Comparison of ENCODE assay signal across 20 mouse cellular contexts in the genomic region with DNA sequence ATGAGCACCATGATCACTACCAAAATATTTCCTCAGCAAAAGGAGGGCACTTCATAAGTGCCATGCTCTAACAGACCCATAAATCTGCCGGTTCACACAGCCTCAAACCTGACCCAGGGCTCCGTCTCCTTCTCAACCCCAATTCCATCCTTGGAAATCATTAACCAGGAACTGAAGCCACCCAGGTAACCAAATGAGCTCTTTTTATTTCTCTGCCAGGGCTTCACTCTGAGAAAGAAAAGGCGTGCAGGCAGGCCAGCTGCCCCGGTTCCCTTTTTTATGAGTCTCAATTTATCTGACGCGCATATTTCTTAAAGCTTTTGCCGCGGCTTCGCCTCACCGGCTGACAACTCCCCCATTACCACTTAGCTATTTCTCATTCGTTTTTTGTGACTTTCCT.
DNase-seq lines count a peak whose midpoint lies in the region; ATAC-seq and TF ChIP-seq lines count a peak whose summit lies in the region.
"Had no signal": no experiment of that assay in that cellular context is flagged by ENCODE, and none has a peak within 500 bp of the region (broad histone marks: within the 10 kb centered on the region; RNA-seq: fewer than 3 reads in every experiment).

No protein-coding gene starts in this region.

- H3K9me3 ChIP-seq in neural tube, embryonic 15.5 days (replicated peaks): no peaks in the 10 kb centered on the region
- no peaks in the 10 kb centered on the region for H3K9me3 ChIP-seq in forebrain, embryonic 15.5 days
- H3K9me3 ChIP-seq: embryonic facial prominence, embryonic 15.5 days; forebrain, embryonic 10.5 days; heart, embryonic 13.5 days; hindbrain, embryonic 15.5 days; limb, embryonic 13.5 days had no signal

- no peaks in the 10 kb centered on the region for H3K36me3 ChIP-seq in kidney, adult 2 months (ENCODE audit: control insufficient read depth, insufficient read depth, low read length)
- no peaks in the 10 kb centered on the region for H3K36me3 ChIP-seq in neural tube, embryonic 15.5 days
- H3K36me3 ChIP-seq in forebrain, embryonic 15.5 days: no peaks in the 10 kb centered on the region
- H3K36me3 ChIP-seq: embryonic facial prominence, embryonic 15.5 days; forebrain, embryonic 10.5 days; heart, embryonic 13.5 days; hindbrain, embryonic 15.5 days; limb, embryonic 13.5 days had no signal

- H3K4me2 ChIP-seq in neural tube, embryonic 15.5 days: peak overlapping the region; percentile 28
- H3K4me2 ChIP-seq in forebrain, embryonic 15.5 days (replicated peaks): no peak overlapping the region
- H3K4me2 ChIP-seq: embryonic facial prominence, embryonic 15.5 days; heart, embryonic 13.5 days; hindbrain, embryonic 15.5 days; limb, embryonic 13.5 days had no signal

- H3K9ac ChIP-seq in neural tube, embryonic 15.5 days (replicated peaks): no peak overlapping the region
- H3K9ac ChIP-seq in forebrain, embryonic 15.5 days (replicated peaks): no peak overlapping the region
- H3K9ac ChIP-seq: embryonic facial prominence, embryonic 15.5 days; heart, embryonic 13.5 days; hindbrain, embryonic 15.5 days; limb, embryonic 13.5 days had no signal

- H3K4me1 ChIP-seq in kidney, adult 2 months (ENCODE audit: control insufficient read depth, insufficient read depth, low read length): 0 out of 2 replicates have a peak, but pooled peaks cover 3% of the 10 kb centered on the region
- peaks cover 8% of the 10 kb centered on the region for H3K4me1 ChIP-seq in neural tube, embryonic 15.5 days
- H3K4me1 ChIP-seq in forebrain, embryonic 15.5 days: no peaks in the 10 kb centered on the region
- H3K4me1 ChIP-seq: embryonic facial prominence, embryonic 15.5 days; forebrain, embryonic 10.5 days; heart, embryonic 13.5 days; hindbrain, embryonic 15.5 days; limb, embryonic 13.5 days had no signal

- no peak for TF ChIP-seq CTCF in kidney, adult 2 months (conservative IDR thresholded peaks at IDR 0.05; ENCODE audit: insufficient read depth, insufficient read length, low read depth, low read length)

- ATAC-seq in neural tube, embryonic 15.5 days (ENCODE audit: low FRiP score): no peak
- ATAC-seq in forebrain, embryonic 15.5 days (replicated peaks): no peak

- DNase-seq in heart, adult 11 months: peak; percentile 30
- no peak for DNase-seq in heart, adult 9 months (ENCODE audit: low spot score in 2 of 2)
- peak; percentile 86 for DNase-seq in kidney, adult 2 months
- peak; percentile 70 for DNase-seq in kidney, postnatal 14 days
- no peak for DNase-seq in spleen, postnatal 4 days (ENCODE audit: low spot score in 2 of 2)
- DNase-seq in gastrocnemius, postnatal 10 days: no peak
- DNase-seq: adrenal gland, adult 2 months; cerebellum, postnatal 14 days; embryo, embryonic 11 days; heart, postnatal 36 days; lung, postnatal 36 days; thymus, postnatal 4 days had no signal

- no peaks in the 10 kb centered on the region for H3K27me3 ChIP-seq in kidney, adult 2 months (replicated peaks; ENCODE audit: control insufficient read depth, insufficient read depth, low read length)
- H3K27me3 ChIP-seq in neural tube, embryonic 15.5 days (replicated peaks): no peaks in the 10 kb centered on the region
- no peaks in the 10 kb centered on the region for H3K27me3 ChIP-seq in forebrain, embryonic 15.5 days
- H3K27me3 ChIP-seq: embryonic facial prominence, embryonic 15.5 days; heart, embryonic 13.5 days; hindbrain, embryonic 15.5 days; limb, embryonic 13.5 days had no signal

- H3K27ac ChIP-seq in kidney, adult 2 months (ENCODE audit: insufficient read depth, low read depth, low read length): no peak overlapping the region
- H3K27ac ChIP-seq in neural tube, embryonic 15.5 days (replicated peaks): peak overlapping the region; percentile 46; the same call in 1 of the 2 replicates
- no peak overlapping the region for H3K27ac ChIP-seq in forebrain, embryonic 15.5 days (replicated peaks)
- H3K27ac ChIP-seq: embryonic facial prominence, embryonic 15.5 days; forebrain, embryonic 10.5 days; heart, embryonic 13.5 days; hindbrain, embryonic 15.5 days; layer of hippocampus, adult 2 months; limb, embryonic 13.5 days had no signal

- no peak for TF ChIP-seq POLR2A in kidney, adult 2 months (IDR thresholded peaks at IDR 0.05; ENCODE audit: low read depth, low read length)

- 27% methylated on average over 11 of the region's 11 CpGs for WGBS in kidney, adult 2 months
- WGBS in neural tube, embryonic 15.5 days: 16% methylated on average over 11 of the region's 11 CpGs
- 72% methylated on average over 11 of the region's 11 CpGs for WGBS in forebrain, embryonic 15.5 days

- no peak overlapping the region for H3K4me3 ChIP-seq in kidney, adult 2 months (ENCODE audit: insufficient read depth, low read depth, low read length)
- no peak overlapping the region for H3K4me3 ChIP-seq in neural tube, embryonic 15.5 days (replicated peaks)
- no peak overlapping the region for H3K4me3 ChIP-seq in forebrain, embryonic 15.5 days
- H3K4me3 ChIP-seq: embryonic facial prominence, embryonic 15.5 days; forebrain, embryonic 10.5 days; heart, embryonic 13.5 days; hindbrain, embryonic 15.5 days; layer of hippocampus, adult 2 months; limb, embryonic 13.5 days had no signal

Comparison
In these comparisons a context has a peak if more than half of its experiments do, and no peak if none do; other contexts are left out.
1. DNase-seq: peak in heart, adult 11 months (single experiment), kidney, adult 2 months (single experiment) and kidney, postnatal 14 days (single experiment); none in heart, adult 9 months (0 of 2), spleen, postnatal 4 days (0 of 2) and gastrocnemius, postnatal 10 days (single experiment).